Mouse (Mus musculus) T-helper 2 cell (primary cell): ENCODE measurements at regions not wholly inside any gene's neighbourhood (a gene's known extent, or its start where the extent isn't known, plus 50 kb on each side); places are given as distances from the start of the nearest gene placed in this dataset.

Experiments
- in situ Hi-C: fragments of 300-600 bp; cut with MboI, MseI; formaldehyde crosslinking; loops from one replicate; pipeline ENCODE4 v1.15.1; 2025; ENCODE audit warnings: high pct_unique_total_duplicates

GRCm38 (mm10) chr8:26840286-26840685 is 136.8 kb upstream of the Zfp703 start:
- in situ Hi-C loops: no loop called here

- in situ Hi-C loops: no loop called here
These were observed 136.1 kb upstream of the Zfp703 start for GRCm38 (mm10) chr8:26840745-26841680.

- in situ Hi-C loops: no loop called here
These were observed 133.4 kb upstream of the Zfp703 start for GRCm38 (mm10) chr8:26843714-26844113.

GRCm38 (mm10) chr8:26844132-26844808 is 132.9 kb upstream of the Zfp703 start:
- in situ Hi-C loops: no loop called here

- in situ Hi-C loops: no loop called here
These were observed 132.3 kb upstream of the Zfp703 start for GRCm38 (mm10) chr8:26844809-26845143.

GRCm38 (mm10) chr8:26845481-26846194 is 131.5 kb upstream of the Zfp703 start:
- in situ Hi-C loops: no loop called here

GRCm38 (mm10) chr8:26847009-26847408 is 130.1 kb upstream of the Zfp703 start:
- in situ Hi-C loops: no loop called here

- in situ Hi-C loops: no loop called here
These were observed 128.9 kb upstream of the Zfp703 start for GRCm38 (mm10) chr8:26848098-26848772.

- in situ Hi-C loops: no loop called here
These were observed 128.0 kb upstream of the Zfp703 start for GRCm38 (mm10) chr8:26848955-26849684.

GRCm38 (mm10) chr8:26851871-26852800 is 125.0 kb upstream of the Zfp703 start:
- in situ Hi-C loops: no loop called here

- in situ Hi-C loops: no loop called here
These were observed 124.2 kb upstream of the Zfp703 start for GRCm38 (mm10) chr8:26852921-26853320.

- in situ Hi-C loops: no loop called here
These were observed 122.4 kb upstream of the Zfp703 start for GRCm38 (mm10) chr8:26854557-26855238.

GRCm38 (mm10) chr8:26855256-26855655 is 121.9 kb upstream of the Zfp703 start:
- in situ Hi-C loops: no loop called here

GRCm38 (mm10) chr8:26864571-26864970 is 112.6 kb upstream of the Zfp703 start:
- in situ Hi-C loops: no loop called here

- in situ Hi-C loops: no loop called here
These were observed 112.2 kb upstream of the Zfp703 start for GRCm38 (mm10) chr8:26864971-26865370.

GRCm38 (mm10) chr8:26868101-26868848 is 108.8 kb upstream of the Zfp703 start:
- in situ Hi-C loops: no loop called here

- in situ Hi-C loops: no loop called here
These were observed 108.3 kb upstream of the Zfp703 start for GRCm38 (mm10) chr8:26868849-26869110.

- in situ Hi-C loops: no loop called here
These were observed 105.3 kb upstream of the Zfp703 start for GRCm38 (mm10) chr8:26871838-26872237.

- in situ Hi-C loops: no loop called here
These were observed 104.7 kb upstream of the Zfp703 start for GRCm38 (mm10) chr8:26872382-26872781.
